8 mouse cellular contexts compared by ENCODE assay signal in genomic region chr6:134829786-134830700, GRCm38 (mm10). TPM values are rescaled to one million over a fixed set of nuclear protein-coding genes. Genes with fewer than 3 reads are reported as not detected.
A peak's percentile ranks its signal among the peaks of the same experiment; 100 is the strongest.
DNase-seq lines count a peak whose midpoint lies in the region; ATAC-seq lines count a peak whose summit lies in the region.

Crebl2 (plus strand) TSS chr6:134830154.

- intact Hi-C loops in left cerebral cortex, postnatal 14 days (cut with DNase I), result no loop called here

- peak; percentile 96 for ATAC-seq in intestine, embryonic 14.5 days (replicated peaks; ENCODE audit: low FRiP score, low TSS enrichment, low read depth)

- H3K9me3 ChIP-seq in intestine, embryonic 14.5 days (ENCODE audit: control insufficient read depth, low read length), result no peaks in the 10 kb centered on the region

- peak within 1 kb of the TSS; percentile 78 for H3K4me2 ChIP-seq in intestine, embryonic 14.5 days (ENCODE audit: low read length)

- H3K27me3 ChIP-seq in intestine, embryonic 14.5 days (replicated peaks; ENCODE audit: control insufficient read depth, insufficient read depth, low read length), result no peaks in the 10 kb centered on the region

- peak within 1 kb of the TSS; percentile 80 for H3K4me3 ChIP-seq in intestine, embryonic 14.5 days (ENCODE audit: low read depth, low read length)

- H3K36me3 ChIP-seq in intestine, embryonic 14.5 days (ENCODE audit: control insufficient read depth, insufficient read depth, low read length), result no peaks in the 10 kb centered on the region

- H3K27ac ChIP-seq in intestine, embryonic 14.5 days (ENCODE audit: low read depth), result peak within 1 kb of the TSS; percentile 89

- DNase-seq in adrenal gland, adult 18-20 months (ENCODE audit: low spot score in 2 of 2), result peak; percentile 100
- DNase-seq in embryo, embryonic 11 days, result peak; percentile 99
- DNase-seq in gastrocnemius, postnatal 25 days, result peak; percentile 100
- DNase-seq in intestine, embryonic 14.5 days (ENCODE audit: low spot score), result peak; percentile 99
- peak; percentile 100 for DNase-seq in left cerebral cortex, postnatal 14 days (ENCODE audit: low spot score in 2 of 2)
- DNase-seq in mesoderm, embryonic 11.5 days (ENCODE audit: low read depth, low spot score), result peak; percentile 98
- peak; percentile 99 to 100 for DNase-seq in right cerebral cortex, postnatal 36 days (ENCODE audit: low spot score in 2 of 2)
- peak; percentile 98 for DNase-seq in yolk sac, embryonic 10.5 days (ENCODE audit: low spot score)

- under 1% methylated on average over 53 of the region's 58 CpGs for WGBS in intestine, embryonic 14.5 days

- peaks cover 8% of the 10 kb centered on the region; the same call in 1 of the 2 replicates for H3K4me1 ChIP-seq in intestine, embryonic 14.5 days (replicated peaks; ENCODE audit: control insufficient read depth, insufficient read depth, low read length)

- H3K9ac ChIP-seq in intestine, embryonic 14.5 days (ENCODE audit: low read length), result peak within 1 kb of the TSS; percentile 75

RNA-seq across cellular contexts. Expression of gene Crebl2, which starts in this region (rescaled TPM):
- total RNA-seq in adrenal gland, adult 18-20 months (2021), result 10 to 100 TPM; 29.6 to 36.7 TPM
- total RNA-seq in gastrocnemius, postnatal 25 days (2021), result 1 to 10 TPM; 7.2 to 7.6 TPM
- 2.3 and 2.4 TPM in 2 replicates for polyA plus RNA-seq in intestine, embryonic 14.5 days (2014; fragmentation: Nextera tagmentation; extraction: Ambion mirVana)
- total RNA-seq in left cerebral cortex, postnatal 14 days (2021), result 10 to 100 TPM; 14.2 to 14.6 TPM

Comparison
In these comparisons a context has a peak if more than half of its experiments do, and no peak if none do; other contexts are left out.
1. Peak in every context shown above with its lines: DNase-seq, ATAC-seq, H3K4me3 ChIP-seq and H3K27ac ChIP-seq.